Mouse (Mus musculus) MEL (cell line): Measurements from ENCODE around the gene Gabbr1. TPM values are rescaled to one million over a fixed set of nuclear protein-coding genes. Genes with fewer than 3 reads are reported as not detected.

Experiments
- DNase-seq: peaks from one replicate; pipeline ENCODE4 v3.0.0; 2011; ENCODE audit warnings: low read depth, low spot score
- H3K27ac ChIP-seq: 2 replicates; pipeline ENCODE4 v1.5.1; 2012; ENCODE audit warnings: low read depth, mild to moderate bottlenecking, control low read depth, low read length, moderate library complexity; ENCODE audit not compliant: control insufficient read depth
- H3K27me3 ChIP-seq, 2 experiments: fragments of 150-350 bp in 1 of 2; sonication (generic) in 1 of 2; 2 replicates each; pipeline ENCODE4 v1.6.1; 2012; ENCODE audit warnings: low read length in 2 of 2, mild to moderate bottlenecking in 2 of 2, improper control_type of control experiment in 1 of 2, moderate library complexity in 1 of 2; ENCODE audit not compliant: insufficient read depth in 2 of 2, control insufficient read depth in 1 of 2
- H3K36me3 ChIP-seq, 2 experiments: 2 replicates each; pipeline ENCODE4 v1.6.1; 2012 to 2014; ENCODE audit warnings: low read length in 2 of 2, improper control_type of control experiment in 1 of 2, inconsistent platforms in 1 of 2, mild to moderate bottlenecking in 1 of 2; ENCODE audit not compliant: insufficient read depth in 2 of 2, control insufficient read depth in 1 of 2
- H3K4me1 ChIP-seq, 2 experiments: fragments of 150-350 bp in 1 of 2; sonication (generic) in 1 of 2; 2 replicates each; pipeline ENCODE4 v1.6.1; 2012; ENCODE audit warnings: low read length in 2 of 2, improper control_type of control experiment in 1 of 2, mild to moderate bottlenecking in 1 of 2; ENCODE audit not compliant: insufficient read depth in 2 of 2, control insufficient read depth in 1 of 2
- H3K4me3 ChIP-seq, 2 experiments: fragments of 150-350 bp in 1 of 2; sonication (generic) in 1 of 2; 2 replicates each; pipeline ENCODE4 v1.5.1; 2012; ENCODE audit warnings: low read depth in 2 of 2, low read length in 2 of 2, mild to moderate bottlenecking in 2 of 2, moderate library complexity in 2 of 2, control low read depth in 1 of 2, improper control_type of control experiment in 1 of 2; ENCODE audit not compliant: control insufficient read depth in 1 of 2, insufficient read depth in 1 of 2
- H3K79me2 ChIP-seq: 2 replicates; pipeline ENCODE4 v1.6.1; 2012; ENCODE audit warnings: mild to moderate bottlenecking, low read length, moderate library complexity; ENCODE audit not compliant: control insufficient read depth, poor library complexity, insufficient read depth
- H3K9ac ChIP-seq: 2 replicates; pipeline ENCODE4 v1.6.1; 2012; ENCODE audit warnings: low read depth, mild to moderate bottlenecking, control low read depth, low read length, moderate library complexity; ENCODE audit not compliant: control insufficient read depth, poor library complexity, severe bottlenecking
- H3K9me3 ChIP-seq: fragments of 150-350 bp; sonication (generic); replicated peaks from 2 replicates; pipeline ENCODE4 v1.6.1; 2012; ENCODE audit warnings: mild to moderate bottlenecking, low read length, improper control_type of control experiment, moderate library complexity; ENCODE audit not compliant: insufficient read depth
- BHLHE40 ChIP-seq: IDR thresholded peaks from 2 replicates; pipeline ENCODE4 v1.6.1; 2012; ENCODE audit warnings: low read depth, mild to moderate bottlenecking, inconsistent platforms, low read length, improper control_type of control experiment, borderline replicate concordance
- CTCF ChIP-seq, 3 experiments: IDR thresholded peaks in 2 of 3; conservative IDR thresholded peaks in 1 of 3; 2 replicates each; pipeline ENCODE4 v1.5.1; 2011 to 2012; ENCODE audit warnings: low read length in 3 of 3, low read depth in 2 of 3, mild to moderate bottlenecking in 2 of 3, improper control_type of control experiment in 1 of 3, inconsistent platforms in 1 of 3, mixed read lengths in 1 of 3, moderate library complexity in 1 of 3; ENCODE audit not compliant: control insufficient read depth in 1 of 3, insufficient read depth in 1 of 3, poor library complexity in 1 of 3, severe bottlenecking in 1 of 3
- HCFC1 ChIP-seq: IDR thresholded peaks from 2 replicates; pipeline ENCODE4 v1.6.1; 2012; ENCODE audit warnings: low read depth, mild to moderate bottlenecking, inconsistent platforms, low read length, improper control_type of control experiment, moderate library complexity
- MAFK ChIP-seq: IDR thresholded peaks from 2 replicates; pipeline ENCODE4 v1.6.1; 2011; ENCODE audit warnings: low read depth, mild to moderate bottlenecking, low read length, improper control_type of control experiment, borderline replicate concordance
- MAX ChIP-seq: IDR thresholded peaks from 2 replicates; pipeline ENCODE4 v1.6.1; 2011; ENCODE audit warnings: low read length, improper control_type of control experiment
- NELFE ChIP-seq: IDR thresholded peaks from 2 replicates; pipeline ENCODE4 v1.6.1; 2011; ENCODE audit warnings: low read depth, low read length, improper control_type of control experiment
- NRF1 ChIP-seq: IDR thresholded peaks from 2 replicates; pipeline ENCODE4 v1.6.1; 2014; ENCODE audit warnings: low read depth, mild to moderate bottlenecking, inconsistent platforms, low read length, improper control_type of control experiment, moderate library complexity; ENCODE audit not compliant: poor library complexity, insufficient read depth, severe bottlenecking
- POLR2A ChIP-seq, 2 experiments: IDR thresholded peaks; 2 replicates each; pipeline ENCODE4 v1.6.1; 2011 to 2012; ENCODE audit warnings: low read length in 2 of 2, mild to moderate bottlenecking in 2 of 2, control low read depth in 1 of 2, improper control_type of control experiment in 1 of 2, low read depth in 1 of 2, moderate library complexity in 1 of 2; ENCODE audit not compliant: control insufficient read depth in 1 of 2, insufficient read depth in 1 of 2, poor library complexity in 1 of 2
- RAD21 ChIP-seq: IDR thresholded peaks from 2 replicates; pipeline ENCODE4 v1.6.1; 2011; ENCODE audit warnings: mild to moderate bottlenecking, low read depth, low read length, improper control_type of control experiment
- RCOR1 ChIP-seq: IDR thresholded peaks from 2 replicates; pipeline ENCODE4 v1.6.1; 2012; ENCODE audit warnings: low read depth, mild to moderate bottlenecking, inconsistent platforms, low read length, improper control_type of control experiment
- TBP ChIP-seq: IDR thresholded peaks from 2 replicates; pipeline ENCODE4 v1.8.0; 2011; ENCODE audit warnings: low read depth, low read length, improper control_type of control experiment
- ZNF384 ChIP-seq: IDR thresholded peaks from 2 replicates; pipeline ENCODE4 v1.6.1; 2012; ENCODE audit warnings: low read depth, mild to moderate bottlenecking, inconsistent platforms, low read length, improper control_type of control experiment
- polyA plus RNA-seq, 2 experiments: library from polyadenylated mRNA; stranded (reverse) in 1 of 2; unstranded in 1 of 2; fragments of >175 nt in 1 of 2; fragments of >200 nt in 1 of 2; gene quantifications; 2 replicates each; pipeline versions ENCODE4 v1.2.1 to v1.2.4; 2012; ENCODE audit warnings: low replicate concordance in 2 of 2, low read depth in 1 of 2; ENCODE audit not compliant: insufficient read length in 2 of 2, insufficient read depth in 1 of 2, missing spikeins in 1 of 2
- total RNA-seq: library from RNA; depleted of rRNA; stranded (reverse); fragments of 300-350 nt; gene quantifications from 2 replicates; pipeline ENCODE4 v1.2.3, GENCODE M21; 2012

Gene Gabbr1
- total and polyA plus RNA-seq, 3 experiments = 2.2 to 14.6 TPM; not detected in 1

DNA sequence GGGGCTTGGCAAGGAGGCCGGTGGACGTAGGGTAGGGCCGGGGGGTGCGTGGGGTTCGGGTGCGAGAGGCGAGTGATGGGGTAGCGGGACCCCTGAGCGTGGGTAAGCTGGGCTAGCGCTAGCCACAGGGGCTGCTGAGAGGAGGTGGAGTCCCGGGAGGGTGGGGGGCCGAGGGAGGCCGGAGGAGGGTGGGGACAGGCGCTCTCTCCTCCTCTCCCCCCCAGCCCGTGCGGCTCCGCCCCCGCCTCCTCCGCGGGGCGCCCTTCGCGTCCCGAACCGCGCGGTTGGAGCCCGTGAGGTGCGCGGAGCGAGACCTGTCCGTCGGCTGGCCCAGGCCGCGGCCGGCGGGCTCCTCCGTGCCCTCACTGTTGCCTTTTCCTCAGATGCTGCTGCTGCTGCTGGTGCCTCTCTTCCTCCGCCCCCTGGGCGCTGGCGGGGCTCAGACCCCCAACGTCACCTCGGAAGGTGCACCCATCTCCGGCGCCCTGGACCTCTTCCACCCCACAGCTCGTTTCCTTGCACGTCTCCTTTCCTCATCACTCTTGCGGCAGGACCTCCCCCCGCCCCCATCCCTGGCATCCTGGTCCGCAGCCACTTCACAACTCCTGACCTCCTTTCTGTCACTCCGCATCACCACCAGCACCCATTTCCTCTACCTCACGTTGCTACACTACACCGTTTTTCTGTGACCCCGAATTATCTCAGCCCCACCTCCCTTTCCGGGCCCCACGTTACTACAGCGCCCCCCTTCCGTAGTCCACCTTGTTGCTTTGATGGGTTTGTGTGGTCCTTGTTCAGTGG lies 746 bp downstream of the Gabbr1 start:
- Histone ChIP-seq H3K79me2 (peaks cover 1% of the 10 kb centered on the region), H3K4me1 (peaks cover 2% of the 10 kb centered on the region in 2 experiments; a peak in 1 of 4 replicates), H3K9me3 (no peaks in the 10 kb centered on the region), H3K27ac (no peak overlapping the region)
- DNase-seq = peak; percentile 74
- TF ChIP-seq HCFC1 (no peak), NRF1 (no peak), TBP (no peak), CTCF (IDR thresholded peaks at IDR 0.05 in 2 of 3, conservative IDR thresholded peaks at IDR 0.05 in 1 of 3; ENCODE audit: control insufficient read depth in 1 of 3, insufficient read depth in 1 of 3, low read depth in 2 of 3, low read length in 3 of 3, poor library complexity in 1 of 3, severe bottlenecking in 1 of 3) (peak in 2 of 3 experiments; percentile 23 to 34; a peak in 4 of 6 replicates), NELFE (peak; percentile 21; the same call in 1 of the 2 replicates), ZNF384 (no peak), RAD21 (no peak), POLR2A (IDR thresholded peaks at IDR 0.05; ENCODE audit: control insufficient read depth in 1 of 2, insufficient read depth in 1 of 2, low read depth in 1 of 2, low read length in 2 of 2, poor library complexity in 1 of 2) (peak in 1 of 2 experiments; percentile 40; a peak in 2 of 4 replicates)
- TF ChIP-seq, all 39 proteins: peak for 3
- Histone ChIP-seq H3K9ac (peak overlapping the region; percentile 94), H3K36me3 (peaks cover 0 to 7% of the 10 kb centered on the region in 2 experiments; a peak in 2 of 4 replicates), H3K27me3 (no peaks in the 10 kb centered on the region), H3K4me3 (peak overlapping the region; percentile 64 to 98)

DNA sequence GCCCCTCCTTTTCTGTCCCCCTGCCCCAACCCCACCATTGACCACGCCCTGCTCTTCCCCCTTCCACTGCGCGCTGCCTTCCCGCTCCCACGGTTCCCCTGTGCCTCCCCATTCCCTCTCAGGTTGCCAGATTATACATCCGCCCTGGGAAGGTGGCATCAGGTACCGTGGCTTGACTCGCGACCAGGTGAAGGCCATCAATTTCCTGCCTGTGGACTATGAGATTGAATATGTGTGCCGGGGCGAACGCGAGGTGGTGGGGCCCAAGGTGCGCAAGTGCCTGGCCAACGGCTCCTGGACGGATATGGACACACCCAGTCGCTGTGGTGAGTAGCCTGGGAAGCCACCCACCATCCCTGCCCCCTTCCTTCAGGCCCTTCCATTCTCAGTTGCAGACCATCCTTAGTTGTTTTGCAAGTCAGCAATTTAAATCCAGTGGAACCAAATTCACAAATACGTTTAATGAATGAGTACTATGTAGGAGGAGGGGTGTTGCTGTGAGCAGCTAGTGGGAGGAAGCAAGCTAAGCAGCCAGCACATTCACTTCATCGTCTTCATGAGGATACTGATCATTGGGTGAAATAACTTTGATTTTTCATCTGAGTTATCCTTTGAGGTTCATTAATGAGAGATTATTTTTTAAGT lies 1.7 kb downstream of the Gabbr1 start:
- peaks cover 1% of the 10 kb centered on the region for H3K79me2 ChIP-seq
- no peaks in the 10 kb centered on the region for H3K9me3 ChIP-seq
- peaks cover 2% of the 10 kb centered on the region in 2 experiments; a peak in 1 of 4 replicates for H3K4me1 ChIP-seq
- no peak overlapping the region for H3K27ac ChIP-seq
- TF ChIP-seq RCOR1 = no peak
- no peak for TF ChIP-seq MAX
- TF ChIP-seq BHLHE40 = no peak
- peak; percentile 14; the same call in 1 of the 2 replicates for TF ChIP-seq MAFK
- H3K4me3 ChIP-seq = no peak overlapping the region
- H3K9ac ChIP-seq = no peak overlapping the region
- no peak for DNase-seq
- no peaks in the 10 kb centered on the region for H3K27me3 ChIP-seq
- peaks cover 0 to 7% of the 10 kb centered on the region in 2 experiments; a peak in 2 of 4 replicates for H3K36me3 ChIP-seq
